Mouse (Mus musculus) forebrain, embryonic 15.5 days (tissue): ENCODE results near the gene Gclc. TPM values are rescaled to one million over a fixed set of nuclear protein-coding genes. Genes with fewer than 3 reads are reported as not detected.

Experiments used
- ATAC-seq: fragments of 200-750 bp; cut with Nextera tagmentation; replicated peaks from 2 replicates; pipeline ENCODE4 v1.8.0; 2017; ENCODE audit warnings: mild to moderate bottlenecking, moderate TSS enrichment, moderate library complexity
- H3K27ac ChIP-seq: fragments of 300-500 bp; sonication (generic); replicated peaks from 2 replicates; pipeline ENCODE4 v1.5.1; 2015; ENCODE audit warnings: mild to moderate bottlenecking, inconsistent platforms
- H3K27me3 ChIP-seq: fragments of 300-500 bp; sonication (generic); 2 replicates; pipeline ENCODE4 v1.6.1; 2015; ENCODE audit warnings: inconsistent platforms
- H3K36me3 ChIP-seq: fragments of 300-500 bp; sonication (generic); 2 replicates; pipeline ENCODE4 v1.6.1; 2015; ENCODE audit warnings: mild to moderate bottlenecking, inconsistent platforms
- H3K4me1 ChIP-seq: fragments of 300-500 bp; sonication (generic); 2 replicates; pipeline ENCODE4 v1.6.1; 2015; ENCODE audit warnings: inconsistent platforms
- H3K4me2 ChIP-seq: fragments of 300-500 bp; sonication (generic); replicated peaks from 2 replicates; pipeline ENCODE4 v1.6.1; 2015; ENCODE audit warnings: mild to moderate bottlenecking, inconsistent platforms
- H3K4me3 ChIP-seq: fragments of 300-500 bp; sonication (generic); 2 replicates; pipeline ENCODE4 v1.5.1; 2015; ENCODE audit warnings: mild to moderate bottlenecking, inconsistent platforms
- H3K9ac ChIP-seq: fragments of 300-500 bp; sonication (generic); replicated peaks from 2 replicates; pipeline ENCODE4 v1.6.1; 2015; ENCODE audit warnings: mild to moderate bottlenecking, inconsistent platforms
- H3K9me3 ChIP-seq: fragments of 300-500 bp; sonication (generic); 2 replicates; pipeline ENCODE4 v1.6.1; 2016; ENCODE audit warnings: inconsistent platforms
- whole genome bisulfite sequencing: fragments of 180-500 bp; shearing (Covaris S2); methylation state at CpG from one replicate; pipeline ENCODE4 v1.1.7; 2015; ENCODE audit warnings: mixed read lengths; 5-methylcytosine and 5-hydroxymethylcytosine counted together
- polyA plus RNA-seq: library from polyadenylated mRNA; unstranded; fragments of >200 nt; fragmentation: Nextera tagmentation; extraction: Ambion mirVana; gene quantifications from 2 replicates; pipeline ENCODE4 v1.2.1, GENCODE M21; 2015

Gclc gene
- 17.1 and 18.7 TPM in 2 replicates for polyA plus RNA-seq

- H3K4me2 ChIP-seq: peak within 1 kb of the TSS; percentile 75
- H3K27me3 ChIP-seq: no peaks in the 10 kb centered on the region
- peaks cover 32% of the 10 kb centered on the region for H3K4me1 ChIP-seq
- 9% methylated on average over 41 of the region's 54 CpGs for WGBS
- peak within 1 kb of the TSS; percentile 84 for H3K4me3 ChIP-seq
- peak within 1 kb of the TSS; percentile 65 for H3K9ac ChIP-seq
- peak; percentile 84 for ATAC-seq
- H3K36me3 ChIP-seq: no peaks in the 10 kb centered on the region
- no peaks in the 10 kb centered on the region for H3K9me3 ChIP-seq
- H3K27ac ChIP-seq: peak within 1 kb of the TSS; percentile 86
Observed at GRCm38 (mm10) chr9:77753853-77754727, at the start of gene Gclc. Gene Gclc, plus strand, starts transcription at chr9:77754535.

DNA sequence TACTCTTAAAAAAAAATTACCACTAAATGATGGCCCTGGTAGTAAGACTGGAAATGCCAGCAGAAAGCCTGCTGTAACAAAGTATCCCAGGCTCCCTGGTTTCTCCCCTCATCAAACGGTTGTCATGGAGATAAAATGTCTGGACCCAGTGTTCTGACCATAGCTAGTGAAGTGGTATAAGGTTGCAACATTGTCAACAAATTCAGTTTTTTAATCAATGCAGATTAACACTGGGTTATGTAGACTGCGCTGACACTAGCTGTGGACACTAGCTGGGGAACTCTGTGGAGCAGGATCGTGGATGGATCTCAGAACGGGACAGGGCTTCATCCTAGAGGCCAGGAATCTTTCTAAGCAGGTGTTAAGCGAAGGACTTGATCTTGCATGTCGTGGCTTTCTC is 47.8 kb upstream of the Gclc start:
- no peaks in the 10 kb centered on the region for H3K27me3 ChIP-seq
- H3K4me1 ChIP-seq: no peaks in the 10 kb centered on the region
- no peak overlapping the region for H3K4me2 ChIP-seq
- H3K9ac ChIP-seq: no peak overlapping the region
- H3K36me3 ChIP-seq: no peaks in the 10 kb centered on the region
- H3K27ac ChIP-seq: no peak overlapping the region
- H3K9me3 ChIP-seq: no peaks in the 10 kb centered on the region
- ATAC-seq: no peak
- H3K4me3 ChIP-seq: no peak overlapping the region
- 87% methylated on average over 6 of the region's 6 CpGs for WGBS

- Histone ChIP-seq H3K9ac (no peak overlapping the region), H3K9me3 (no peaks in the 10 kb centered on the region), H3K27me3 (no peaks in the 10 kb centered on the region), H3K27ac (no peak overlapping the region), H3K4me3 (no peak overlapping the region), H3K4me1 (no peaks in the 10 kb centered on the region), H3K36me3 (no peaks in the 10 kb centered on the region), H3K4me2 (no peak overlapping the region)
- 78% methylated on average over 9 of the region's 9 CpGs for WGBS
- ATAC-seq: no peak
Observed at GRCm38 (mm10) chr9:77707433-77708139, 46.7 kb upstream of the Gclc start.

DNA sequence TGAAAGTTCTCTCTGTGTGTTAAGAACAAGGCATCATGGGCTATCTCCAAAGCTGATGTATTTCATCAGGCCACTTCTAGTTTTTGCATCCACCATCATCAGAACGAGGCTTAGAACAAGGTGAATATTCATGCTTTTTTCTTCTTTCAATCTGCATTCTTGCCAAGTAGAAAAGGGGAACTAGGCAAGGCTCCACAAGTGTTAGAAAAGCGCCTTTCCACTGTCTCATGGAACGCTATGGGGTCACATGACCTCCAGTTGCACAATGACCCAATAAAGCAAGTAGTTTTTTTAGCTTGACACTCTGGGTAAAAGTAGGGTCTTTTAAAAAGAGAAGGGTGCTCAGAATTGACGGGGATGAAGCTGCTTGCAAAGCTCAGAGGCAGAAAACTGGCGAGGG is 45.4 kb upstream of the Gclc start:
- no peak for ATAC-seq
- 58% methylated on average over 5 of the region's 5 CpGs for WGBS
- Histone ChIP-seq H3K27me3 (no peaks in the 10 kb centered on the region), H3K9ac (no peak overlapping the region), H3K4me2 (no peak overlapping the region), H3K9me3 (no peaks in the 10 kb centered on the region), H3K36me3 (no peaks in the 10 kb centered on the region), H3K4me1 (no peaks in the 10 kb centered on the region), H3K4me3 (no peak overlapping the region), H3K27ac (no peak overlapping the region)

DNA sequence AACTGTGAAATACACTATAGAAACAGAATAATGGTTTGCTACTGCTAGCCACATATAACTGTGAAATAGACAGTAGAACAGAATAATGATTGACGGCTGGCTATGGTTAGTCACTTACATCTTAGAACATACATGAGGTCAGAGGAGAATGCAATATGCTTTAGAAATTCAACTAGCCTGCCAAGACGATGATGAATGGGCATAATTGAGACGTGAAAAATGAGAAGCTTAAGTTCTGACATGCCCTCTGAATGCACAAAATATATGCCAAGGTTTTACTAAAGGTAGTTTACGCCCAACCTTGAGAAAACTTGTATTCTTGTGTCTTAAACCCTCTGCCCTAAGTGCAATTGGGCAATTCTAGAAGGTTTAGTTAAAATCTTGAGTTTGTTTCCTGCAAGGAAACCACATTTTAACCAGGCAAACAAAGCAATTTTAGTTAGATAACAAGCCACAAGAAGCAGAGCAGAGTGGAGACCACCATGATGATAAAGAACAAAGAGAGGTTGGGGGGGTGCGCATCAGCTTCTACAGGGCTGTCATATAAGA is 43.2 kb upstream of the Gclc start:
- 89% methylated on average over 5 of the region's 5 CpGs for WGBS
- Histone ChIP-seq H3K36me3 (no peaks in the 10 kb centered on the region), H3K9ac (no peak overlapping the region), H3K27ac (no peak overlapping the region), H3K9me3 (no peaks in the 10 kb centered on the region), H3K4me1 (no peaks in the 10 kb centered on the region), H3K4me3 (no peak overlapping the region), H3K4me2 (no peak overlapping the region), H3K27me3 (no peaks in the 10 kb centered on the region)
- no peak for ATAC-seq

DNA sequence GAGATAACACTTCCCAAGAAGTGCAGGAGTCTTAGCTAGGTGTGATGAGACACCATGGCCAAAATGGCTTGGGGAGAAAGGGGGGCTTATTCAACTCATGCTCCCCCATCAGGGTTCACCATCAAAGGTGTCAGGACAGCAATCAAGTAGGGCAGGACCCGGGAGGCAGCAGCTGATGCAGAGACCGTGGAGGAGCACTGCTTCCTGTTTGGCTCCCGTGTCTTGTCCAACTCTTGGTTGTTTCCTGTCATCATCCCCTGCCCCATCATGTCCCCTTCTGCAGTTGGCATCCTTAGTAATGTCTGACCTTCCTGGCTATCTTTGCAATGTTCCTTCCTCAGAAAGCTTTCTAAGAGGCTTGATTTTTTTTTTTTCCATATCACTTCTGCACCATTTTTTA is 41.5 kb upstream of the Gclc start:
- no peaks in the 10 kb centered on the region for H3K36me3 ChIP-seq
- H3K4me3 ChIP-seq: no peak overlapping the region
- no peak for ATAC-seq
- no peaks in the 10 kb centered on the region for H3K27me3 ChIP-seq
- no peak overlapping the region for H3K27ac ChIP-seq
- no peaks in the 10 kb centered on the region for H3K9me3 ChIP-seq
- WGBS: 83% methylated on average over 3 of the region's 3 CpGs
- H3K9ac ChIP-seq: no peak overlapping the region
- no peaks in the 10 kb centered on the region for H3K4me1 ChIP-seq
- H3K4me2 ChIP-seq: no peak overlapping the region

- H3K36me3 ChIP-seq: no peaks in the 10 kb centered on the region
- 87% methylated on average over 5 of the region's 5 CpGs for WGBS
- no peak for ATAC-seq
Observed at GRCm38 (mm10) chr9:77713301-77713700, 41.0 kb upstream of the Gclc start.

GRCm38 (mm10) chr9:77715262-77715661 is 39.1 kb upstream of the Gclc start:
- 93% methylated on average over 2 of the region's 2 CpGs for WGBS
- H3K4me1 ChIP-seq: no peaks in the 10 kb centered on the region
- no peaks in the 10 kb centered on the region for H3K27me3 ChIP-seq
- no peak overlapping the region for H3K4me3 ChIP-seq
- H3K4me2 ChIP-seq: no peak overlapping the region
- no peak overlapping the region for H3K9ac ChIP-seq
- H3K36me3 ChIP-seq: no peaks in the 10 kb centered on the region
- ATAC-seq: no peak
- H3K27ac ChIP-seq: no peak overlapping the region
- H3K9me3 ChIP-seq: no peaks in the 10 kb centered on the region

More at GRCm38 (mm10) chr9:77713301-77713700, 41.0 kb upstream of the Gclc start:
- H3K9me3 ChIP-seq: no peaks in the 10 kb centered on the region
- H3K9ac ChIP-seq: no peak overlapping the region
- H3K27ac ChIP-seq: no peak overlapping the region
- no peaks in the 10 kb centered on the region for H3K27me3 ChIP-seq
- no peak overlapping the region for H3K4me2 ChIP-seq
- no peak overlapping the region for H3K4me3 ChIP-seq
- H3K4me1 ChIP-seq: no peaks in the 10 kb centered on the region

GRCm38 (mm10) chr9:77716009-77716408 is 38.3 kb upstream of the Gclc start:
- no peaks in the 10 kb centered on the region for H3K27me3 ChIP-seq
- no peak overlapping the region for H3K9ac ChIP-seq
- H3K4me3 ChIP-seq: no peak overlapping the region
- no peak overlapping the region for H3K4me2 ChIP-seq
- H3K9me3 ChIP-seq: no peaks in the 10 kb centered on the region
- WGBS: 97% methylated on average over 1 of the region's 1 CpGs
- H3K4me1 ChIP-seq: no peaks in the 10 kb centered on the region
- H3K36me3 ChIP-seq: no peaks in the 10 kb centered on the region
- no peak overlapping the region for H3K27ac ChIP-seq
- no peak for ATAC-seq

GRCm38 (mm10) chr9:77717831-77718435 is 36.4 kb upstream of the Gclc start:
- Histone ChIP-seq H3K36me3 (no peaks in the 10 kb centered on the region), H3K4me2 (no peak overlapping the region), H3K27ac (no peak overlapping the region), H3K4me1 (no peaks in the 10 kb centered on the region), H3K4me3 (no peak overlapping the region), H3K9me3 (no peaks in the 10 kb centered on the region), H3K9ac (no peak overlapping the region), H3K27me3 (no peaks in the 10 kb centered on the region)
- WGBS: 59% methylated on average over 5 of the region's 5 CpGs
- no peak for ATAC-seq

DNA sequence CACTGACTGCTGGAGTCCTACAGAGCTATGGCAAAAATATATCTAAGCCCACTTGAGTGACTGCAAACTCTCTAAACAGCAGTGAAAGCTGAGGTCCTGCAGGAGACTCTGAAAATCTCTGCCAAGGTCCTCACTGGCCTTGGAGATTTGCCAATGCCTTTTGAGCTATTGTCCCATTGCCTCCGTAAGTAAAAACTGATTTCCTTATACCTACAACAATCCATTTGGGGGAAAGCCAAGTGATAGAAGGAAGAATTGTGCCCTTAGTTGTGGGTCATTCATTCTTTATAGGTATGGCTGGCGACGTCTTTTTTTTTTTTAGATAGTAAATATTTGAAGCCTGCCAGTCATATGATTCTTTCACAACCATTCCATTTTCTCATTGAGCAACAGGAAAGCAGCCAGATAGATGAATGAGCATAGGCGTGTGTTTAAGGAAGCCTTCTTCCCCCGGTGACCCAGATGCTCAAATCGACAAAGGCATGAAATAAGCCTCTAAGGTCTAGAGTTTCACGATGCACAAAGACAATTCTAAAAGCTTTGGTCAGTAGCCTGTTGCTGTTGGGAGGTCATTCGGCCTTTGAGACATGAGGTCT is 35.4 kb upstream of the Gclc start:
- H3K9me3 ChIP-seq: no peaks in the 10 kb centered on the region
- 67% methylated on average over 8 of the region's 8 CpGs for WGBS
- no peak overlapping the region for H3K4me3 ChIP-seq
- H3K4me1 ChIP-seq: no peaks in the 10 kb centered on the region
- no peak for ATAC-seq
- no peak overlapping the region for H3K27ac ChIP-seq
- no peaks in the 10 kb centered on the region for H3K36me3 ChIP-seq
- H3K27me3 ChIP-seq: no peaks in the 10 kb centered on the region
- H3K4me2 ChIP-seq: no peak overlapping the region
- H3K9ac ChIP-seq: no peak overlapping the region

DNA sequence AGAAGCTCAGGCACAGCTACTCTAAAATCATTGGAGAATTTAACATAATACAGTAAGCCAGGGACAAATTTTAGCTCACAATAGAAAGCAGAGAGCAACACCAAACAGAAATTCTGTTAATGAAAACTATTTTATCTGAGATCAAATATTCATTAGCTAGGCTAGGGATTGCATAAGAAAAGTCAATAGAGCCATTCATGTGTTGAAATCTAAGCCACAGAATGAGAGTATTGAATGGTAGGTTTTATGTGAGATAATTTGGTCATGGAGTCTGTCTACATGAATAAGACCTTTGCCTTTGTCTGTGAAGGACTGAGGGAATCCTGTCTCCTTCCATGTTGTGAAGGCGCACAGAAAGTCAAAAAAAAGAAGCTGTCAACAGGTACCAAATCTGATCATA is 34.7 kb upstream of the Gclc start:
- no peaks in the 10 kb centered on the region for H3K27me3 ChIP-seq
- H3K9me3 ChIP-seq: no peaks in the 10 kb centered on the region
- WGBS: 78% methylated on average over 1 of the region's 1 CpGs
- H3K36me3 ChIP-seq: no peaks in the 10 kb centered on the region
- ATAC-seq: no peak
- H3K27ac ChIP-seq: no peak overlapping the region
- H3K4me1 ChIP-seq: no peaks in the 10 kb centered on the region
- H3K9ac ChIP-seq: no peak overlapping the region
- H3K4me2 ChIP-seq: no peak overlapping the region
- no peak overlapping the region for H3K4me3 ChIP-seq
